Mouse (Mus musculus): Measurements from ENCODE around the gene Ankrd34c.

DNA sequence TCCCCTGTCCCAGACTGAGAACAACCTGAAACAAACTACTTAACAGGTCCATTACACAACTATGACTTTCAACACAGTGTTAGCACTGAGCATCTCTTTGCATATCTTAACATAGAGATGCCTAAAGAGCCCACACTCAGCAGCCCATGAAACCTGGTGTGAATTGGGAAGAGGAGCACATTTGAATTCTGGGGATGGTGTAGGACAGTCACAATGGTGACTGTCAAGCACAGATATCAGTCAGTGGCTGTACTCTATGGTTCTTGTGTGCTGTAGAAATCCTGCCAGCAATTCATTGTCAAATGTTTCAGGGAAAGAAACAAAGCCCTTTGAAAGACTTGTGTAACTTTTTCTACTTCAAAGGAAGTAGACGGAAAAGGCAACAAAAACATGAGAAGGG, 23.7 kb upstream of the Ankrd34c start:
- TF ChIP-seq TCF3 (IDR thresholded peaks at IDR 0.05; ENCODE audit: insufficient read length, low read depth) (no peak), CEBPB (IDR thresholded peaks at IDR 0.05; ENCODE audit: insufficient read depth, poor library complexity, severe bottlenecking) (no peak), POLR2A (IDR thresholded peaks at IDR 0.05; ENCODE audit: insufficient read length, low read depth) (no peak), MAX (IDR thresholded peaks at IDR 0.05; ENCODE audit: low read depth) (no peak), E2F4 (IDR thresholded peaks at IDR 0.05; ENCODE audit: insufficient read depth) (no peak), USF1 (IDR thresholded peaks at IDR 0.05; ENCODE audit: low read depth) (no peak), TCF12 (IDR thresholded peaks at IDR 0.05; ENCODE audit: insufficient read depth, poor library complexity, severe bottlenecking) (no peak), MYOD1 (IDR thresholded peaks at IDR 0.05; ENCODE audit: control insufficient read depth in 1 of 3, insufficient read length in 2 of 3, low read depth in 2 of 3) (no peak)

Measured in myocyte (in vitro differentiated cells).